Mouse (Mus musculus) left cerebral cortex, postnatal 10 days (tissue): ENCODE measurements around the gene Eif3d. TPM values are rescaled to one million over a fixed set of nuclear protein-coding genes. Genes with fewer than 3 reads are reported as not detected.
"Not testable (repeated sequence)": the region's sequence is repeated elsewhere in the genome, so short reads cannot be mapped to it uniquely, and the experiment has no call there.

Experiments
- DNase-seq, 2 experiments: peaks; one replicate each; pipeline ENCODE4 v3.0.0; 2021 to 2022; ENCODE audit warnings: low spot score in 2 of 2, mixed read lengths in 1 of 2; ENCODE audit errors: extremely low spot score in 1 of 2
- intact Hi-C: fragments of 180-260 bp; cut with DNase I; formaldehyde crosslinking; loops from one replicate; pipeline ENCODE4 v1.15.1; 2025
- total RNA-seq, 2 experiments: library from RNA; stranded (reverse); gene quantifications; 2 replicates each; pipeline ENCODE4 v1.2.3; 2021

Gene Eif3d
- total RNA-seq: 100 to 1,000 TPM; 115 to 116 TPM

DNA sequence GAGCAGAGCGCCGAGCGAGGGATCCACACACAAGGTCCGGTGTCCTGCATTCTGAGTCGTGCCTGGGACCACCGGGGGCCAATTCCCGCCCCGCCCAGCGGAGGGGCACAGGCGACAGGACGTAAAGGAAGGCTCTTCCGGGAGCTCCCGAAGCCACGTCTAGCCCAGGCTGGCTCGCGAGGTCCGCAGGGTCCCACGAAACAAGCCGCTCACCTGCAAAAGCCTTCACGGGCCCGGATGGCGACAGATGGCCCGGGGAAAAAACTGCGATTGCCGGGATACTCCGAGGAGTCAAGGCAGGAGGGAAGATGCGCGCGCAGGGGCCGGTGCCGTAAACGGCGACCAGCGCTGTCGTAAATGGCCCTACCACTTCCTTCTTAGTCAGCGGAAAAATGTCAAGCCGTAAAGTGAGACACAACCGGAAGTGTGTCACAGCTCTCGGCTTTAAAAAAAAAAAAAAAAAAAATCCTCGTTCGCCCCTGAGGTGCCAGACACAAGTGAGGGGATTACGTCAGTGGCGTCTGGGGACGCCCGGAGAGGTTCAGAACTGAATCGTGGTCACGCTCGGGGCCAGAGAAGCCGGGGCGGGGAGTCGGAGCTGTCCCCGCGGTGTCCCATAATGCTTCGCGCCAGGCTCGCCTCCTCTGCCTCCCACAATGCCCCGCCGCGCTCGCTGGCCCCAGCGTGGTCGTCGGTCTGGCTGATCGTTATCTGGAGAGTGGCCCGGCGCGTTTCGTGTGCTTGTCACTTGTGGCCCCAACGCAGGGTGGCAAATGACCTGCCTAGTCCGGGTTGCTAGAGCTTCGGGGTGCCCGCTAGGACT is at the start of gene Eif3d:
Gene Eif3d, minus strand, starts transcription at position 344 of the 823 bp plus-strand sequence.
- peak; percentile 97 to 98 for DNase-seq
- intact Hi-C loops: no loop called here

DNA sequence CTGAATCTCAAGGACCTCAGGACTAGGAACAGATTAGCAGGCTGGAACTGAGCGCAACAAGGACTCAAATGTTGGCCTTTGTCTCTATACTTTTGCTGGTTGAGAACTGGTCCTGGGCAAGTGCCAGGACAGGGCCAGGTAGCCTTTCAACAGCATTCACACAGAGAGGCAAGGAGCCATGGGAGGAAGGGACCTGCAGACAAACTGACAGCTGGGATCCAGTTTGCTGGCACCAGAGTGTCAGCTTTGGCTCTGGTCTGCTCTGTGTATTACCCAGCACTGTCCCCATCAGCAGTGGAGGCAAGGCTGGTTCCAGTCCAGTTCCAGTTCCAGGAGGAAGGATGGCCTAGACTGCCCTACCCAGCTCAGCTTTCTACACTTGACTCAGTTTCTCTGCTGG is 43.4 kb upstream of the Eif3d start:
- intact Hi-C loops: no loop called here
- DNase-seq: no peak

GRCm38 (mm10) chr15:78008206-78008605 is 37.6 kb upstream of the Eif3d start:
- intact Hi-C loops, DNase-seq: not testable (repeated sequence)

GRCm38 (mm10) chr15:78003929-78004328 is 33.3 kb upstream of the Eif3d start:
- no peak for DNase-seq

GRCm38 (mm10) chr15:78001400-78001799 is 30.8 kb upstream of the Eif3d start:
- no peak for DNase-seq
- intact Hi-C loops: no loop called here

More at GRCm38 (mm10) chr15:78003929-78004328, 33.3 kb upstream of the Eif3d start:
- intact Hi-C loops: no loop called here

DNA sequence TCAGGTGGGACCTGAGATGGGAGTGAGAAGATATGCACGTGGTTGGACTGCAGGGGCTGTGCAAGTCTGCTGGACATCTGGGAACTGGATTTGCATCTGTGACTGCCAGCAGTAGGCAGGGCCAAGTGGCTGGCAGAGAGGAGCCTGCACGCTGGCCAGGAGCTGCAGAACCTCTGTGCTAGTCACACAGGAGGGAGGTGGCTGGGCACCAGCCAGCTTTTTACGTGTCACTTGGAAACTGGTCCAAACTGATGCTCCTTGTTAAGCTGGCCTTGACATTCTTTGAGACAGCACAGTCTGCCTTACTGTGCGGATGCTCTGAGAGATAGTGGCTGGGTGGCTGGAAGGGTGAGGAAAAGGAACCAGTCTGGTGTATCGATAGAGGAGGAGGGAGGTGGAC is 17.9 kb upstream of the Eif3d start:
- intact Hi-C loops: loop anchor here (10.0 kb wide), 2 partner anchors 346 to 436 kb away; partner anchors contain the start of gene Kctd17
- DNase-seq: no peak

DNA sequence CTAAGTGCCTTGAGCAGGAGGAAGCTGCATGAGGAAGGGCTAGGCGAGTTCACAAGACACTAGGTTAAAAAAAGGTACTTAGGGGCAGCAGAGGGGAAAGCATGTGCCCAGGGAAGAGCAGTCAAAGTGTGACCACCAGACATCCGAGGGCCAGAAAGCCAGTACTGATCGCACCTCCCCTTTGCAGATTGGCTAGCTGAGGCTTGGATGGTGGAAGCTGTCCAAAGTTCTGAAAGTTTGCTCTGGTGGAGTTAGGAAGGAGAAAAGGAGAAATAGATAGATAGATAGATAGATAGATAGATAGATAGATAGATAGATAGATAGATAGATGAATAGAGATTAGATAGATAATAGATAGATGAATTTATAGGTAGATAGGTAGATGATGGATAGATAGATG is 12.8 kb upstream of the Eif3d start:
- DNase-seq: no peak

GRCm38 (mm10) chr15:77982195-77982939 is 11.8 kb upstream of the Eif3d start:
- intact Hi-C loops: loop anchor here (5.0 to 10.0 kb wide), 4 partner anchors 135 to 442 kb away; partner anchors contain the start of genes Ift27 and Kctd17
- DNase-seq: peak; percentile 70 to 76

More for the DNA sequence above, 12.8 kb upstream of the Eif3d start:
- intact Hi-C loops: loop anchor here (5.0 to 10.0 kb wide), 4 partner anchors 134 to 441 kb away; partner anchors contain the start of genes Ift27 and Kctd17

GRCm38 (mm10) chr15:77981181-77981680 is 10.6 kb upstream of the Eif3d start:
- DNase-seq: no peak
- intact Hi-C loops: loop anchor here (2.0 to 10.0 kb wide), 5 partner anchors 136 to 444 kb away; partner anchors contain the start of genes Ift27 and Kctd17

DNA sequence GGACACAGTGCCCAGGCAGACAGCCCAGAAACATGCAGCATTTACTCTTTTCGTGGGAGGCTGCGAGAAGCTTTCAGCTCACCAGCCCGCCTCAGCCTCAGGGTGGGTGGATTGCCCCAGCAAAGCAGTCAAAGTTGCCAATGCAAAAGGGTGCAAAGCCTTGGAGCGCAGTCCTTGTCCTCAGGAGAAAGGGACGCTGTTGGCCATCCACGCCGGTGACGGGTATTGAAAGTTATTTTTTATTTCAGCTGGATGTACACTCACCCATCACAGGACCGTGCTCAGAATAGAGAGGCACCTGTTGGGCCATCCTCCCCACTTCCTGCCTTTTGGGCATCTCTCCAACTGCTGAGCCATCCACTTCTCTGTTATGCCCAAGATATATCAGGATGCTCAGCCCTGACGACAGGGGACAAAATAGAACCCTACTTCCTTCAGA is 8.8 kb upstream of the Eif3d start:
- intact Hi-C loops: no loop called here
- DNase-seq: peak in 1 of 2 experiments; percentile 40

GRCm38 (mm10) chr15:77977663-77978062 is 7.0 kb upstream of the Eif3d start:
- intact Hi-C loops: no loop called here
- DNase-seq: no peak

GRCm38 (mm10) chr15:77974165-77974841 is 3.7 kb upstream of the Eif3d start:
- intact Hi-C loops: no loop called here
- no peak for DNase-seq

DNA sequence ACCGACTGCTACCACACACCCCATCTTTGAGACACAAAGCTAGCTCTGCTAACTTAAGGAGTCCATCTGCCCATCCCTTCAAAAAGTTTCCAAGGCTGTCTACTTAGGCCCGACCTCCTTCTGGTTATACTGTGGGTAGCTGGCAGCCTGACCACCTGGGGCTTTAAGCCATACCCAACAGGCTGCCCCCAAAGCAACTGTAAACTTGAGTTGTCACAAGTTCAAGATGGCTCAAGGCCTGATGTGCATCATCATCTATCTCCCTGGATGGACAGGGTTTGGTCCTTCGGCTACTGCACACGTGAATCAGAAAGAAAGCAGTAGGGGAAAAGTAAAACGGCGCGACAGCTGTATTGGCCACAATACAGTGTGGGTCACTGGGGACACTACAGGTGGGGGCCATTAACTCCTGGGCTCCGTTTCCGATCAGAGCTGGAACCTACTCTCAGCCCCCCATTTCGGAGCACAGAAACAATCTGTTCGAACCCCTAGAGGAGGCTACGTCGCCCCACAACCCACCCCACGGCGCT is 608 bp downstream of the Eif3d start:
- no peak for DNase-seq
- intact Hi-C loops: no loop called here

DNA sequence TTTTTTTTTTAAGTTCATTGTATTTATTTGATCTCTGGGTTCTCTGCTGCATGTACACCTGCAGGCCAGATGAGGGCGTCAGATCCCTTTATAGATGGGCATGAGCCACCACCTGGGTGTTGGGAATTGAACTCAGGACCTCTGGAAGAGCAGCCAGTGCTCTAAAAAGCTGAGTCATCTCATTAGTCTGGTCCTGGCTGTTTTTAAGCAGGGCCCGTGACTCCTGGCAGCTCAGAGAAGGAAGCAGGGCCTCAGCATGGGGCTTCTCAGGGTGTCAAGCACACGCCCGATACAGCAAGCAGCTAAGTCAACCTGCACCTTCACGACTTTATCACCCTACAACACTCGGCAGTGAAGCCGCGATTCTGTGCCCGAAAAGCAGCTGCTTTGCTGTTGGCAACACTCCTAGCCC is 5.5 kb downstream of the Eif3d start:
- intact Hi-C loops: no loop called here
- DNase-seq: no peak

DNA sequence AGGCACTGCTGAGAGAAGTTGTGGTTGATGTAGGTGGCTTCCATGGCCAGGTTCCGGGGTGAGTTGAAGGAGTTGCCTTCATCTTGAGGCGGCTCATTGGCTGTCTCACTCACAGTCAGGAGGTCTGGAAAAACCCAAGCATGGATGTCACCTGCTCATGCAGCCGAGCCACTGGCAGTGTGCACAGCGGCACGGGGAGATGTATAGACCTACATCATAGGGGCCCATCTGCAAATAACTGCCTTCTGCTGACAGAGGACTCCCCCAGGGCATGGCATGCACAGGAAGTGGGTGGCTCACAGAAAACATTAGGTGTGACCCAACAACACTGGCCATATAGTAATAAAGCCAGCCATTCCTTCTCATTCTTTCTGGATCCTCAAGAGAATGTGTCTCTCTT is 8.2 kb downstream of the Eif3d start:
- DNase-seq: no peak
- intact Hi-C loops: no loop called here

- intact Hi-C loops: no loop called here
- DNase-seq: no peak
Observed at GRCm38 (mm10) chr15:77960693-77961092, 9.9 kb downstream of the Eif3d start.

GRCm38 (mm10) chr15:77958071-77958470 is 12.5 kb downstream of the Eif3d start:
- DNase-seq: no peak
- intact Hi-C loops: no loop called here

- intact Hi-C loops: no loop called here
- DNase-seq: no peak
Observed at GRCm38 (mm10) chr15:77957625-77958024, 13.0 kb downstream of the Eif3d start.
